Mouse (Mus musculus) cerebellum, postnatal 10 days (tissue): ENCODE results near the gene Zfp36l1.

Source experiments
- DNase-seq, 2 experiments: peaks; one replicate each; pipeline ENCODE4 v3.0.0; 2021; ENCODE audit warnings: mixed read lengths in 2 of 2

Zfp36l1 gene

GRCm38 (mm10) chr12:80065049-80065448 lies 47.8 kb downstream of the Zfp36l1 start:
- DNase-seq, result no peak

GRCm38 (mm10) chr12:80064306-80064705 lies 48.5 kb downstream of the Zfp36l1 start:
- peak in 1 of 2 experiments; percentile 8 for DNase-seq

- DNase-seq, result no peak
Measured at GRCm38 (mm10) chr12:80063402-80064150, 49.2 kb downstream of the Zfp36l1 start.

- peak; percentile 42 to 62 for DNase-seq
Measured at GRCm38 (mm10) chr12:80062410-80063401, 50.1 kb downstream of the Zfp36l1 start.

- no peak for DNase-seq
Measured at GRCm38 (mm10) chr12:80061810-80062209, 51.0 kb downstream of the Zfp36l1 start.

- DNase-seq, result no peak
Measured at GRCm38 (mm10) chr12:80060809-80061208, 52.0 kb downstream of the Zfp36l1 start.

GRCm38 (mm10) chr12:80060338-80060737 lies 52.5 kb downstream of the Zfp36l1 start:
- DNase-seq, result no peak

GRCm38 (mm10) chr12:80059773-80060328 lies 53.0 kb downstream of the Zfp36l1 start:
- DNase-seq, result no peak
